Mouse (Mus musculus) midbrain, embryonic 11.5 days (tissue): ENCODE measurements at regions not wholly inside any gene's neighbourhood (a gene's known extent, or its start where the extent isn't known, plus 50 kb on each side); places are given as distances from the start of the nearest gene placed in this dataset.

ENCODE experiments used
- ATAC-seq: fragments of 200-750 bp; cut with Nextera tagmentation; 2 replicates; pipeline ENCODE4 v1.8.0; 2017; ENCODE audit warnings: moderate TSS enrichment, moderate library complexity; ENCODE audit not compliant: low FRiP score
- DNase-seq: peaks from one replicate; pipeline ENCODE4 v3.0.0; 2015; ENCODE audit warnings: low spot score; ENCODE audit errors: missing footprints
- H3K27ac ChIP-seq: fragments of 300-500 bp; sonication (generic); 2 replicates; pipeline ENCODE4 v1.5.1; 2014; ENCODE audit warnings: low read depth, low read length
- H3K27me3 ChIP-seq: fragments of 300-500 bp; sonication (generic); 2 replicates; pipeline ENCODE4 v1.6.1; 2014; ENCODE audit warnings: mild to moderate bottlenecking, low read length, moderate library complexity, mixed read lengths; ENCODE audit not compliant: control insufficient read depth, insufficient read depth
- H3K36me3 ChIP-seq: fragments of 300-500 bp; sonication (generic); 2 replicates; pipeline ENCODE4 v1.6.1; 2014; ENCODE audit warnings: mild to moderate bottlenecking, low read length, moderate library complexity, mixed read lengths; ENCODE audit not compliant: control insufficient read depth, insufficient read depth
- H3K4me1 ChIP-seq: fragments of 300-500 bp; sonication (generic); 2 replicates; pipeline ENCODE4 v1.6.1; 2014; ENCODE audit warnings: low read length; ENCODE audit not compliant: control insufficient read depth, insufficient read depth
- H3K4me2 ChIP-seq: fragments of 300-500 bp; sonication (generic); 2 replicates; pipeline ENCODE4 v1.6.1; 2014; ENCODE audit warnings: mild to moderate bottlenecking, moderate library complexity
- H3K4me3 ChIP-seq: fragments of 300-500 bp; sonication (generic); 2 replicates; pipeline ENCODE4 v1.5.1; 2014; ENCODE audit warnings: low read depth, low read length
- H3K9ac ChIP-seq: fragments of 300-500 bp; sonication (generic); 2 replicates; pipeline ENCODE4 v1.6.1; 2014; ENCODE audit warnings: low read length
- H3K9me3 ChIP-seq: fragments of 300-500 bp; sonication (generic); 2 replicates; pipeline ENCODE4 v1.6.1; 2016; ENCODE audit warnings: low read length; ENCODE audit not compliant: control insufficient read depth
- WGBS: fragments of 180-500 bp; shearing (Covaris S2); extraction: QIAGEN DNeasy Blood & Tissue Kit; methylation state at CpG from one replicate; pipeline ENCODE4 v1.1.7; 2014; 5-methylcytosine and 5-hydroxymethylcytosine counted together

DNA sequence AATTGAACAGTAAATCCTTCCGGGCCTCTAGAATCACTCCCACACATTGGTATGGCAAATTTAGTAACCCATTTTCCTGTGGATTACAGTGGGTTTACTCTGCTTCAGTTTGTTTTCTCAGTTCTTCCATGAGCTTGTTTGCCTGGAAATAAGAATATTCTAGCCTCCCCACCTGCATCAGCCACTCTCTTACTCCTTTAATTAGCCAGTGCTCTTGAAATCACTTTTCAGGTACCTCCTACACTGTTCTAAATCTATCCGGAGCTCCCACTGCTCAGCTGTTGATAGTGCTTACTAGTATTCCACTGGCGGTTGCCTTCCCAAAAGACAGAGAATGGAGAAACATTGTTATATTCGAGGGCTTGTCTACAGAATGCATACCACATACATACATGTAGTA, 167.1 kb downstream of the Htr7 start:
- H3K4me3 ChIP-seq: no peak overlapping the region
- ATAC-seq (no peak), DNase-seq (no peak)
- WGBS: 88% methylated on average over 4 of the region's 4 CpGs
- H3K27ac ChIP-seq: no peak overlapping the region
- H3K9ac ChIP-seq: no peak overlapping the region
- no peaks in the 10 kb centered on the region for H3K4me1 ChIP-seq
- H3K4me2 ChIP-seq: no peak overlapping the region
- no peaks in the 10 kb centered on the region for H3K9me3 ChIP-seq
- no peaks in the 10 kb centered on the region for H3K36me3 ChIP-seq
- H3K27me3 ChIP-seq: no peaks in the 10 kb centered on the region

DNA sequence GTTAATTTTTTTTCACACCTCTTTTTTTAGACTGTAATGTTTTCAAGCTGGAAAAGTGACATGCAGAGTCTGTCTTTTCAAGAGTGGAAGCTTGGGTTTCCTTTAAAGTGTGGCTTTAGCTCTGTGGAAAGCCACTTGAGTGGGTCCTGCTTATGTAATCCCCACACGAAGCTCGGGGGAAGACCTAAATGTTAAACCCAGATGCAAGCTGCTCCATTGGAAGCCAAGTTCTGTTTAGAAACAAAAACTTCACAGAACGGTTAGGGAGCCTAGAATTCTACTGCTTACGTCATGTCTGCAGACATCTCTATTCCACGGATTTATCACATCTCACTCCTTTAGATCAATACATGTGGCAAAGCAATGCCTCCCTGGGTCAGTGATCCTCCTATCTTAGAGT, 171.0 kb downstream of the Htr7 start:
- ATAC-seq (no peak), DNase-seq (no peak)
- 78% methylated on average over 5 of the region's 5 CpGs for WGBS
- Histone ChIP-seq H3K9me3 (no peaks in the 10 kb centered on the region), H3K27me3 (no peaks in the 10 kb centered on the region), H3K4me3 (no peak overlapping the region), H3K4me1 (no peaks in the 10 kb centered on the region), H3K36me3 (no peaks in the 10 kb centered on the region), H3K27ac (no peak overlapping the region), H3K4me2 (no peak overlapping the region), H3K9ac (no peak overlapping the region)

DNA sequence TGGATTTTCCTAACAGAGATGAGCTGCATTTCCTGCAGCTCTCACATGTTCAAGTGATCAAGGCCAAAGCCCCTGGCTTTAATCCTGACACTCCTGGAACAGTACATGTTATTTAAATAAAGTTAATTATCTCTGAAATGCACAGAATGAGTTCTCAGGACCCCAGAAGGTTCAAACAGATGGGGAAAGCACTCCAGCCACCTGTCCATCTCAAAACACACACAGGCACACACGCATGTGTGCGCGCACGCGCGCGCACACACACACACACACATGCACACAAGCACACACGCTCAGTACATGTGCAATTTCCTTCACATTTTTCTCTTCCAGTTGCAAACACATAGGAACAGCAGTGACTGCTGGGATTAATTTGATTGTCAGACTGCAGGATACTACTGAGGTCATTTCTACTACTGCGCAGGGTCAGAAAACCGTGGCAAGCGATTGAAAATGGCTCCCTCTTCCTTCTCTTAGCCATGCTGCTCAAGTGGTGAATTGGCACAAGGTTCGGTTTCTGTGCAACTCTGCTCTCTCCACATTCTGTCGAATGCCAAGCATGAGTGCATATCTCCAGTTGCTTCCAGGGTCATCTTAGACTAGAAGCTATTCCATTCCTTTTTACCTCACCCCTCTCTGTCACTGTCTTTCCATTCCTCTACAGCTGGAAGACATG, 175.4 kb downstream of the Htr7 start:
- ATAC-seq: no peak
- no peaks in the 10 kb centered on the region for H3K36me3 ChIP-seq
- H3K4me3 ChIP-seq: no peak overlapping the region
- H3K9ac ChIP-seq: no peak overlapping the region
- H3K27ac ChIP-seq: no peak overlapping the region
- H3K4me2 ChIP-seq: no peak overlapping the region
- DNase-seq: no peak
- H3K4me1 ChIP-seq: no peaks in the 10 kb centered on the region
- no peaks in the 10 kb centered on the region for H3K27me3 ChIP-seq
- H3K9me3 ChIP-seq: no peaks in the 10 kb centered on the region
- 92% methylated on average over 13 of the region's 13 CpGs for WGBS

DNA sequence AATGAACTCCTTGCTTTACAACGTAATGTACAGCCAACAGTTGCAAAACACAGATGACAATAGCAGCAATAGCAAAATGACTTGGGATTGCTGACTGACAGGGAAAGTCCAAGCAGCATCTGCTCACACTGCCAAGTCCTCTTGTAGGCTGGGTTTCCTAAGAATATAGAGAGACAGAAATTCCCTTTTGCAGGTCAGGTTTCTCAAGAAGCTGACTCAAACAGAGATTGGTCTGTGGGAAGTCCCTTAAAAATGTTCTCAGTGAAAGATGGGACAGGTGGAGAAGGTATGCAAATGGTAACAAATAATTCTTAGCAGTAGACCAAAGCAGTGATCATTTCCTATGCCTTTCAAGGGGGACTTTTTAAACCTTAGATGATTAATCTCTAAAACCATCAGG, 181.8 kb downstream of the Htr7 start:
- DNase-seq (no peak), ATAC-seq (no peak)
- no peaks in the 10 kb centered on the region for H3K4me1 ChIP-seq
- no peaks in the 10 kb centered on the region for H3K9me3 ChIP-seq
- H3K27me3 ChIP-seq: no peaks in the 10 kb centered on the region
- 61% methylated on average over 1 of the region's 1 CpGs for WGBS
- H3K4me2 ChIP-seq: no peak overlapping the region
- H3K27ac ChIP-seq: no peak overlapping the region
- H3K9ac ChIP-seq: no peak overlapping the region
- H3K36me3 ChIP-seq: no peaks in the 10 kb centered on the region
- H3K4me3 ChIP-seq: no peak overlapping the region

DNA sequence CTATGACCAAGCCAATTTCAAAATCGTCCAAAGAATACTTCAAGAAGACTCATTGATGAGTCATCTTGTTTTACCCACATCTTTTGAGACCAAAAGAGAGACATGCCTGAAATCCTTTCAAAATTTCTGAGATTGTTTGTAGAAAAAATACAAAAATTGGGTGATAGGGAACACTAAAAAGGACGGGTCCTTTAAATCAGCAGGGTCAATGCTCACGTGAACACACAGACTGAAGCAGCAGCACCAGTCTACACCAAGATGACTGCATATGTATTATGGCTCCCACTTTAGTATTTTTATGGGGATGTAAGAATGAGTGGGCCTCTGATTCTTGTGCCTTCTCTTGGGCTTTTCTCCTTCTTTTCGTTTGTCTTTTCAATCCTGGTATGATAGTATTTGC, 186.6 kb downstream of the Htr7 start:
- H3K9me3 ChIP-seq: no peaks in the 10 kb centered on the region
- no peaks in the 10 kb centered on the region for H3K36me3 ChIP-seq
- no peak overlapping the region for H3K9ac ChIP-seq
- DNase-seq (no peak), ATAC-seq (no peak)
- no peak overlapping the region for H3K27ac ChIP-seq
- WGBS: 79% methylated on average over 4 of the region's 4 CpGs
- no peaks in the 10 kb centered on the region for H3K4me1 ChIP-seq
- H3K4me3 ChIP-seq: no peak overlapping the region
- H3K27me3 ChIP-seq: no peaks in the 10 kb centered on the region
- no peak overlapping the region for H3K4me2 ChIP-seq

DNA sequence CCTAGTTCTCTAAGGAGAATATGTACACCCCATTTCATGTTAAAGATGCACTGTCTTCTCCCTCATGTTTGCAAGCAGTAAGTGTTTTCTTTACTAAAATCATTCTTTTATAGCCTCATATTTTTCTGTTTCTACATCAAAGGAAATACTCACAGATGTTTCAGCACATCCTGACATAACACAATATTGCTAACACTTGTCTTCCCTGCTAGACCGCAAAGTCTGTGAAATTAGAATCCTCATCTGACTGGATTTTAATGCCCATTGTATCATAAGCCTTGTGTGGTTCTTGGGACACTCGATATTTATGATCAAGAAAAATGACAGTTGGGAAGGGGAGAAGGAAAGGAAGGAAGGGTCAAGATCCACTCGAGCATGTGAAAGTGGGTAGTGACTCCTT, 188.8 kb downstream of the Htr7 start:
- no peaks in the 10 kb centered on the region for H3K9me3 ChIP-seq
- no peak overlapping the region for H3K4me3 ChIP-seq
- H3K4me2 ChIP-seq: no peak overlapping the region
- H3K9ac ChIP-seq: no peak overlapping the region
- 85% methylated on average over 3 of the region's 3 CpGs for WGBS
- no peak for ATAC-seq
- H3K27me3 ChIP-seq: no peaks in the 10 kb centered on the region
- H3K27ac ChIP-seq: no peak overlapping the region
- no peaks in the 10 kb centered on the region for H3K36me3 ChIP-seq
- no peaks in the 10 kb centered on the region for H3K4me1 ChIP-seq
- DNase-seq: no peak

DNA sequence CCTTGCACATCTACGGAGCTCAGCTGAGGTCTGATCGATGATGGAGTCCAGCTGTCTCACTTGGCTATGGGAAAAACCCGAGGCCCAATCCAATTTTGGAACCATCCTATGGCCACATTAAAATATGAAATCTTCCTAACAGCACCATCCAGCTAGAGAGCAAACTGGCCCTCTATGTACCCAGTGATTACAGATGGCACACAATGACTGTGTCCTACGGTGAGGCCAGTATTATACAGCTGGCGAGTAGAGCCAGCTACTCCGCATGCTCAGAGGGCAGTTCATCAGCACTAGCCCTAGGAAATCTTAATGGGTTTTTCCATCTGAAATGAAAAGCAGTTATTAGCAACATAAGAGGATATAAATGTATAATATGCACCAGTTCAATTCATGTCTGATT, 194.3 kb downstream of the Htr7 start:
- DNase-seq (no peak), ATAC-seq (no peak)
- Histone ChIP-seq H3K4me1 (no peaks in the 10 kb centered on the region), H3K4me3 (no peak overlapping the region), H3K27me3 (no peaks in the 10 kb centered on the region), H3K9ac (no peak overlapping the region), H3K9me3 (no peaks in the 10 kb centered on the region), H3K27ac (no peak overlapping the region), H3K4me2 (no peak overlapping the region), H3K36me3 (no peaks in the 10 kb centered on the region)
- WGBS: 94% methylated on average over 6 of the region's 6 CpGs

DNA sequence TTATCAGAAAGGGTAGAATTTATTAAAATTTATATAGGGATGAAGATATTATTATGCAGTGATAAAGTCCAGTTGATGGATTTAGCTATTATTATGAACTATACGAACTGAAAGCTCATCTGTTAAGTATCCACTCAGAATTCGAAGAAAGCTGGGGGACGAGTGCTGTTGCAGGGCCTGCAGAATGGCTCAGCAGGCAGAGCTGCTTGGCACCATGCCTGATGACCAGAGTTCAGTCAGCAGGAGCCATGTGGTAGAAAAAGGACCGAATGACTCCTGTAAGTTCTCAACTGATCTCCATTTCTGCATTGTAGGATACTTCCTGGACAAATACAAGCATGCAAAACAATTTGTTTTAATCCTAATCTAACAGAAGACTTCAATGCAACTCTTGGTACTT, 195.9 kb downstream of the Htr7 start:
- no peak for DNase-seq
- WGBS: 77% methylated on average over 4 of the region's 4 CpGs
- Histone ChIP-seq H3K4me1 (no peaks in the 10 kb centered on the region), H3K27me3 (no peaks in the 10 kb centered on the region), H3K9ac (no peak overlapping the region), H3K27ac (no peak overlapping the region), H3K4me3 (no peak overlapping the region), H3K36me3 (no peaks in the 10 kb centered on the region), H3K4me2 (no peak overlapping the region), H3K9me3 (no peaks in the 10 kb centered on the region)
- ATAC-seq: no peak

DNA sequence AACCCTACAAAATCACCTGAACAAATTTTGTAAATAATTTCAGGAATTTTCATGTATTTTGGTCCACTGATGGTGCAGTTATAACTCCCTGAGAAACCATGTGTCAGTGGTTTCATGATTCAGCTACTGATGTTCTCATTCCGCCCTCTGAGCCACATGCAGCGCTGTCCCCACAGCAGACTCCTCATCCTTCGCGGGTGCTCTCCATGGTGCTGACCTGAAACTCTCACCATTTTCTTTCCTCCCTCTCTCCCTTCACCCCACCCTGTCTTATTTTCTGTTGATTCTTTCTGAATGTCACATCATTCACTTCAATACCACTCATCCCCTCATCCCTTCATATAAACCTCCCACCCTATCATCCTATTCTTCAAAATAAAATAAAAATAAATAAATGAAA, 224.3 kb downstream of the Htr7 start:
- ATAC-seq (peak; percentile 68), DNase-seq (no peak)
- Histone ChIP-seq H3K36me3 (no peaks in the 10 kb centered on the region), H3K4me2 (no peak overlapping the region), H3K4me1 (no peaks in the 10 kb centered on the region), H3K9me3 (no peaks in the 10 kb centered on the region), H3K9ac (no peak overlapping the region), H3K4me3 (no peak overlapping the region), H3K27me3 (no peaks in the 10 kb centered on the region), H3K27ac (no peak overlapping the region)
- WGBS: 12% methylated on average over 4 of the region's 4 CpGs

DNA sequence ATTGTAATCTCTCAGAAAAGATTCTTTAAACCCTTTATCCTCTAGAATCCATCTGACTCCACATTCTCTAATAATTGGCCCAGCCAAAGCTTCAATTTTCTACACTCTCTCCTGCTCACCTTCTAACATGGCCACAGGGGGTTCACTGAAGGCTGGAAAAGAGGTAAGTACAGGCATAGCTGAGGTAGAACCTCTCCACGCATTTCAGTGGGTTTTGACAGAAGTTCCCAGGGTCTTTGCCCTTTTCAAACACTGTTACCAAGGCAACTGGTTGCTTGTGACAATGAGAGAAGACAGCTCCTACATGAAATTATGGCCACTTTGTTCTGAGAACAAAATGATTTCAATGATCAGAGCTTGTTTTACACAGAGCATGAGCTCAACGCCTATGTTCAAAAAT, 231.2 kb downstream of the Htr7 start:
- no peak overlapping the region for H3K4me2 ChIP-seq
- DNase-seq: no peak
- H3K27ac ChIP-seq: no peak overlapping the region
- H3K4me3 ChIP-seq: no peak overlapping the region
- 48% methylated on average over 2 of the region's 2 CpGs for WGBS
- no peaks in the 10 kb centered on the region for H3K4me1 ChIP-seq
- no peaks in the 10 kb centered on the region for H3K27me3 ChIP-seq
- no peaks in the 10 kb centered on the region for H3K9me3 ChIP-seq
- no peaks in the 10 kb centered on the region for H3K36me3 ChIP-seq
- H3K9ac ChIP-seq: no peak overlapping the region
- ATAC-seq: no peak
